Mouse (Mus musculus) forebrain, embryonic 10.5 days (tissue): ENCODE results near the gene 6030452D12Rik. TPM values are rescaled to one million over a fixed set of nuclear protein-coding genes. Genes with fewer than 3 reads are reported as not detected.

Experiments used
- DNase-seq: peaks from one replicate; pipeline ENCODE4 v3.0.0-alpha.2; 2017; ENCODE audit warnings: low spot score; ENCODE audit errors: extremely low spot score
- H3K27ac ChIP-seq: fragments of 300-500 bp; sonication (generic); 2 replicates; pipeline ENCODE4 v1.5.1; 2016; ENCODE audit warnings: mild to moderate bottlenecking
- H3K27me3 ChIP-seq: fragments of 300-500 bp; sonication (generic); 2 replicates; pipeline ENCODE4 v1.6.1; 2016; ENCODE audit warnings: mild to moderate bottlenecking; ENCODE audit not compliant: poor library complexity, severe bottlenecking
- H3K36me3 ChIP-seq: fragments of 300-500 bp; sonication (generic); replicated peaks from 2 replicates; pipeline ENCODE4 v1.6.1; 2016; ENCODE audit warnings: mild to moderate bottlenecking, moderate library complexity
- H3K4me1 ChIP-seq: fragments of 300-500 bp; sonication (generic); 2 replicates; pipeline ENCODE4 v1.6.1; 2016
- H3K4me3 ChIP-seq: fragments of 300-500 bp; sonication (generic); 2 replicates; pipeline ENCODE4 v1.5.1; 2016; ENCODE audit warnings: mild to moderate bottlenecking, moderate library complexity
- H3K9me3 ChIP-seq: fragments of 300-500 bp; sonication (generic); 2 replicates; pipeline ENCODE4 v1.6.1; 2016; ENCODE audit warnings: mild to moderate bottlenecking, moderate library complexity
- WGBS: fragments of 180-500 bp; shearing (Covaris S2); methylation state at CpG from one replicate; pipeline ENCODE4 v1.1.7; 2016; 5-methylcytosine and 5-hydroxymethylcytosine counted together
- polyA plus RNA-seq: library from polyadenylated mRNA; unstranded; fragments of >200 nt; fragmentation: Nextera tagmentation; extraction: Ambion mirVana; gene quantifications from 2 replicates; pipeline ENCODE4 v1.2.1, GENCODE M21; 2016

6030452D12Rik gene
- polyA plus RNA-seq, 1 experiment from 2014 or later, result not detected

DNA sequence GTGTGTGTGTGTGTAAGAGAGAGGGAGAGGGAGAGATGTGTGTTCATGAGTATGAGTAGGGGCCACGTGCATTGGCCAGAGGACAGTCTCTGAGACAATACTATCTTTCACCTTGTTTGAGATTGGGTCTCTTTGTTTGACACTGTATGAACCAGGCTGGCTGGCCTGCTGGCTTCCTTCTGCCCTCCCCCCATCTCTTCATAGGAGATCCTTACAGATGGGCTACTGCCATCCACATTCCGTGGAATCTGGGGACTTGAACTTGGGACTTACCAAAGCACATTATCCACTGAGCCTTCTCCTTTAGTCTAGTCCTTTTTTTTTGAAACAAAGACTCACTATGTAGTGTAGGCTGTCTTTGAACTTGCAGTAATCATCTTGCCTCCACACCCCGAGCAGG, 8.1 kb downstream of the 6030452D12Rik start:
- Histone ChIP-seq H3K27me3 (peaks cover 94% of the 10 kb centered on the region), H3K9me3 (no peaks in the 10 kb centered on the region), H3K4me3 (peak overlapping the region; percentile 51), H3K4me1 (peaks cover 51% of the 10 kb centered on the region), H3K36me3 (no peaks in the 10 kb centered on the region), H3K27ac (peak overlapping the region; percentile 80; the same call in 1 of the 2 replicates)
- WGBS, result 25% methylated on average over 3 of the region's 3 CpGs
- DNase-seq, result no peak

DNA sequence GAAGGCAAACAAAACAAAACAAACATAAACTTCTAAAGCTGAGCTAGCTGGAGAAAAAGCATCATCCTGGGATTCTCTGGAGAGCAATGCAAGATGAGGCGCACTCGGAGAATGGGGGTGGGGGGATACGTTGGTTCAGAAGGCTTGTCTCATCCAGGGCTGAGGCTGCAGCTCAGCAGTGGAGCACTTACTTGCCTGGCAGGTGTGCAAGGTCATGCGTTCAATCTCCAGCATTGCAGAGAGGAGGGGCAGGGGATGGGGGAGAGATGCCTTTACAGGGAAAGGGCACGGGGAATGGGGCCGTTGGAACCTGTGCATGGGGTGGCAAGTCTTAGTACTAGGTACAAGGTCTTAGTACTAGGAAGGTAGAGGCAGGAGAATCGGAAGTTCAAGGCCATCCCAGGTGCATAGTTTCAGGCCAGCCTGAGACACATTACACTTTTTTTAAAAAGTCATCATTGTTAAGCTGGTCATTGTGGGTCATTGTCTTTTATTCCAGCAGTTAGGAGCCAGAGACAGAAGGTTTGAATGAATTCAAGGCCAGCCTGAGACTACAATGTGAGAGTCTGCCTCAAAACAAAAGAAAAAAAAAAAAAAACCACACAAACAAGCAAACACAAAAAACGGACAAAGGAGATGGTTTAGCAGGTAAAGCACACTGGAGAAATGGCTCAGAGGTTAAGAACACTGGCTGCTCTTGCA, 8.9 kb downstream of the 6030452D12Rik start:
- no peak overlapping the region for H3K4me3 ChIP-seq
- no peak overlapping the region for H3K27ac ChIP-seq
- no peak for DNase-seq
- peaks cover 51% of the 10 kb centered on the region for H3K4me1 ChIP-seq
- WGBS, result 38% methylated on average over 8 of the region's 8 CpGs
- no peaks in the 10 kb centered on the region for H3K9me3 ChIP-seq
- peaks cover 99% of the 10 kb centered on the region for H3K27me3 ChIP-seq
- no peaks in the 10 kb centered on the region for H3K36me3 ChIP-seq

- H3K27me3 ChIP-seq, result peaks cover 87% of the 10 kb centered on the region
- H3K4me3 ChIP-seq, result peak within 1 kb of the TSS; percentile 54
- H3K4me1 ChIP-seq, result peaks cover 51% of the 10 kb centered on the region
- H3K27ac ChIP-seq, result peak within 1 kb of the TSS; percentile 82
- WGBS, result under 1% methylated on average over 34 of the region's 34 CpGs
- H3K9me3 ChIP-seq, result no peaks in the 10 kb centered on the region
- DNase-seq, result peak; percentile 34
- H3K36me3 ChIP-seq, result no peaks in the 10 kb centered on the region
Measured at GRCm38 (mm10) chr8:106510365-106510975, 10.1 kb downstream of the 6030452D12Rik start, which contains the start of gene Cdh3. Cdh3 (plus strand) TSS chr8:106510891.

DNA sequence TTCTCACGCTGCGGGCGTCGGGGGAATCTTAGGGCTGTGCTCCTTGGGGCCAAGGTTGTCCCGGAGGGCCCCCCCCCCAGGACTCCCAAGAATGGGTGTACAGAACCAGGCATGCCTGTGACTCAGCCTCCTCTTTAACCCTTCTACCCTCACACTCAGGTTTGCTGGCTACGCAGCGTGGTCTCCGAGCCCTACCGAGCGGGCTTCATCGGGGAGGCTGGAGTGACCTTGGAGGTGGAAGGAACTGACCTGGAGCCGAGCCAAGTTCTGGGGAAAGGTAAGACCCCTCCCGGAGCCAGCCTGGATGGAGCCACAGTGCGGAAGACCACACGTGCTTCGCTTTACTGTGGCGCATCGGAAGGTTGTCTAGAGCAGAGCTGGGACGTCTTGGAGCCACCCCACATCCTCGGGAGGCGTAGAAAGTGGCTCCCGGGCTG, 10.8 kb downstream of the 6030452D12Rik start:
- H3K27me3 ChIP-seq, result peaks cover 81% of the 10 kb centered on the region
- H3K36me3 ChIP-seq, result no peaks in the 10 kb centered on the region
- H3K9me3 ChIP-seq, result no peaks in the 10 kb centered on the region
- H3K27ac ChIP-seq, result peak overlapping the region; percentile 82
- peaks cover 51% of the 10 kb centered on the region for H3K4me1 ChIP-seq
- 2% methylated on average over 22 of the region's 22 CpGs for WGBS
- DNase-seq, result no peak
- H3K4me3 ChIP-seq, result peak overlapping the region; percentile 54

GRCm38 (mm10) chr8:106511531-106512041, 11.3 kb downstream of the 6030452D12Rik start:
- H3K27me3 ChIP-seq, result peaks cover 76% of the 10 kb centered on the region
- no peaks in the 10 kb centered on the region for H3K9me3 ChIP-seq
- peak overlapping the region; percentile 54 for H3K4me3 ChIP-seq
- under 1% methylated on average over 29 of the region's 30 CpGs for WGBS
- H3K4me1 ChIP-seq, result peaks cover 52% of the 10 kb centered on the region
- DNase-seq, result peak; percentile 68
- H3K36me3 ChIP-seq, result no peaks in the 10 kb centered on the region
- peak overlapping the region; percentile 82 for H3K27ac ChIP-seq

- Histone ChIP-seq H3K4me1 (peaks cover 47% of the 10 kb centered on the region), H3K4me3 (no peak overlapping the region; the same call in 1 of the 2 replicates), H3K27me3 (peaks cover 66% of the 10 kb centered on the region), H3K36me3 (no peaks in the 10 kb centered on the region), H3K9me3 (no peaks in the 10 kb centered on the region), H3K27ac (peak overlapping the region; percentile 82; the same call in 1 of the 2 replicates)
- DNase-seq, result no peak
- 61% methylated on average over 7 of the region's 7 CpGs for WGBS
Measured at GRCm38 (mm10) chr8:106512475-106513150, 12.3 kb downstream of the 6030452D12Rik start.

DNA sequence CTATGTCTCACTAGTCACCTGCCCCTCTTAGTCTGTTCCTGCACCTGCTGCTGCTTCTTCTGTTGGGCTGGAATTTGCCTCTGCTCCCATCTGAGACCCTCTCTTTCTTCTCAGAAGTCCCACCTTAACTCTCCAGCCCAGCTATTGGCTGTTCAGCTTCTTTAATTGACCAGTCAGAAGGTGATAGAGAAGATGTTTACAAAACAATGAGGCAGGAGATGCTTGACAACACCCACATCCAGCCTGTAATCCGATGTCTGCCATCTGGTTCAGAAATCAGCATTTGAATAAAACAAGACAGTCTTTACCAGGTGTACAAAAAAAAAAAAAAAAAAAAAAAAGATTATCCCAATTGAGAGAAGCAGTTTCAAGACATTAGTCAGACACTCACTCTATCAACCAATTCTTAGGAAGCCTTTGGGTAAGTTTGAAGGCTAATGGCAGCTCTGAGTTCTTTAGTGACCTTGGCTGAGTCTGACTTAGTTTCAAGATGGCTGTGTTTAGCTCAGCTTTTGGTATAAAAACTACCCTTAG, 15.7 kb downstream of the 6030452D12Rik start:
- peaks cover 25% of the 10 kb centered on the region for H3K4me1 ChIP-seq
- no peaks in the 10 kb centered on the region for H3K9me3 ChIP-seq
- no peak overlapping the region for H3K27ac ChIP-seq
- H3K36me3 ChIP-seq, result no peaks in the 10 kb centered on the region
- peaks cover 32% of the 10 kb centered on the region for H3K27me3 ChIP-seq
- no peak for DNase-seq
- no peak overlapping the region for H3K4me3 ChIP-seq
- WGBS, result 25% methylated on average over 1 of the region's 1 CpGs

DNA sequence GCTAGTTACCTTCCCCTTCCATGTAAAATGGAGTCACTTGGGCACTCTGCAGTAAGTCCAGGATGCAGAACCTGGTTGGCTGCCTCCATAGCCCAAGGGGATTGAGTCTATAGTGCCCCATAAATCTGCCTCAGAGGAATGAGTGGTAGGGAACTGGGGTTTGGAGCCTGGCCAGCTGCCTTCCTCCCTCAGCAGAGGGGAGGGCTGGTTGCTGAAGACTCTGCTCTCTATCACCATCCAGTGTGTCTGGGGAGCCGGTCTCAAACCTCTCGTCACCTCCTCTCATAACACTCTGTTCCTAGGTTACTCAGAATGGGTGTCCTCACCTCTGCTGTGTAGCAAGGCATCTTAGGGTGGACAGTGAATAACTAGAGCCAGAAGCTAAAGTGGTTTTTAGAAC, 16.3 kb downstream of the 6030452D12Rik start:
- Histone ChIP-seq H3K4me3 (no peak overlapping the region), H3K27ac (no peak overlapping the region), H3K4me1 (peaks cover 20% of the 10 kb centered on the region), H3K36me3 (no peaks in the 10 kb centered on the region), H3K9me3 (no peaks in the 10 kb centered on the region), H3K27me3 (peaks cover 26% of the 10 kb centered on the region)
- WGBS, result 92% methylated on average over 2 of the region's 2 CpGs
- no peak for DNase-seq

GRCm38 (mm10) chr8:106518763-106519162, 18.4 kb downstream of the 6030452D12Rik start:
- peaks cover 4% of the 10 kb centered on the region for H3K27me3 ChIP-seq
- no peak overlapping the region for H3K4me3 ChIP-seq
- H3K36me3 ChIP-seq, result no peaks in the 10 kb centered on the region; the same call in 1 of the 2 replicates
- peaks cover 8% of the 10 kb centered on the region; the same call in 1 of the 2 replicates for H3K4me1 ChIP-seq
- 39% methylated on average over 3 of the region's 3 CpGs for WGBS
- no peaks in the 10 kb centered on the region for H3K9me3 ChIP-seq
- H3K27ac ChIP-seq, result peak overlapping the region; percentile 30; the same call in 1 of the 2 replicates
- no peak for DNase-seq

DNA sequence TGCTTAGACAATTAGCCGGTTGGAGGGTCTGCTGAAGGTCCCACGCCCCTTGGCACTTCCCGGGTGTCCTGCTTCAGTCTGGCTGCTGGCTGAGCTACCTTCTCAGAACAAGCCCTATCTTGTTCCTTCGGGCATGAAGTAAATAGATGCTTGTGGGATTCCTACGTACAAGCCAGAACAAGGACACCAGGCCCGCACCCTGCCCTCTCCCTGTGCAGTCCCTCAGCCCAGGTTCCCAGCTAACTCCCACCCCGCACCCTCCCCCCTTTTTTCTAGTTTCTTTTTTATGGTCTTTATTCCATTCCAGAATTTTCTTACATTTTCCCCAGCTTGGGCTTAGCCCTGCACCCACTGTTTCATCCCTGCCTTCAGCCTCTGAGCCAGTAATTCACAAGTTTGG, 20.3 kb downstream of the 6030452D12Rik start:
- Histone ChIP-seq H3K27me3 (no peaks in the 10 kb centered on the region), H3K36me3 (no peaks in the 10 kb centered on the region; the same call in 1 of the 2 replicates), H3K4me1 (peaks cover 8% of the 10 kb centered on the region; the same call in 1 of the 2 replicates), H3K4me3 (no peak overlapping the region), H3K9me3 (no peaks in the 10 kb centered on the region), H3K27ac (no peak overlapping the region)
- WGBS, result 83% methylated on average over 7 of the region's 7 CpGs
- no peak for DNase-seq

GRCm38 (mm10) chr8:106521845-106522244, 21.5 kb downstream of the 6030452D12Rik start:
- Histone ChIP-seq H3K27ac (no peak overlapping the region), H3K9me3 (no peaks in the 10 kb centered on the region), H3K4me3 (no peak overlapping the region), H3K4me1 (peaks cover 12% of the 10 kb centered on the region; the same call in 1 of the 2 replicates), H3K27me3 (no peaks in the 10 kb centered on the region), H3K36me3 (no peaks in the 10 kb centered on the region; the same call in 1 of the 2 replicates)
- no peak for DNase-seq
- WGBS, result 86% methylated on average over 9 of the region's 9 CpGs

DNA sequence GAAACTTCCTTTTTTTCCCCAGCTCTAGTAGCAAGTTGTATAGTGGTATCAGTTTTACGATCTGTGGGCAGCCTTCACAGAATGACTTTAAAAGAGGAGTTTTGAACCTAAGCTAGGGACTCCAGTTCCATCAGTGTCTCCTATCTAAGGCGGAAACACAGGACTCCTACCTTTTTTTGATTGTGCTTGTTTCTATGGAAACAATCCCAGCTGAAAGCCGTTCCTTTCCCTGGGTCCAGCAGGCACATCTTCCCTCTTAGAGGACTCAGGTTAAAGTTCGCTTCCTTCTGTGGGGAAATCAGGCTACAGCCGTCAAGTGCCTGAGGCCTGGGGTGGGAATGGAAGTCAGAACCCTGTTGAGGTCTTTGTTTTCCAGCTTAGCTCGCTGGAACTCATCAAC, 26.4 kb downstream of the 6030452D12Rik start:
- H3K27me3 ChIP-seq, result no peaks in the 10 kb centered on the region
- no peaks in the 10 kb centered on the region; the same call in 1 of the 2 replicates for H3K36me3 ChIP-seq
- H3K9me3 ChIP-seq, result no peaks in the 10 kb centered on the region
- no peak overlapping the region for H3K4me3 ChIP-seq
- DNase-seq, result no peak
- no peak overlapping the region for H3K27ac ChIP-seq
- H3K4me1 ChIP-seq, result peaks cover 10% of the 10 kb centered on the region; the same call in 1 of the 2 replicates
- 66% methylated on average over 6 of the region's 6 CpGs for WGBS
